In the genomic region with DNA sequence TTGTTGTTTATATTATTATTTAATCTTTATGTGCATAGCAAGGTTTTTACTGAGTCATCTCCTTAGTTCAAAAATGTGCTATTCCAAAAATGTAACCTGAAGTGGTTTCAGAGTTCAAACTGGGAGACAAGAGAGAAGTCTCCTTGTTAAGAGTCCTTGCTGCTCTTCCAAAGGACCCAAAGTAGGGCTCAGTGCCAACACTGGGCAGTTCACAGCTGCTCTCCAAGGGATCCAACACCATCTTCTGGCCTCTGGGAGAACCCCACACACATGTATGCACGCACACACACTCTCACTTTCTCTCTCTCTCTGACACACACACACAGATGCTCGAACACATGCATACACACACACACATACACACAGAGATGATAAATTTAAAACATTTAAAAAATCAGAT, we compare ENCODE assay signal across 20 mouse cellular contexts. TPM values are rescaled to one million over a fixed set of nuclear protein-coding genes. Genes with fewer than 3 reads are reported as not detected.
DNase-seq lines count a peak whose midpoint lies in the region; ATAC-seq and TF ChIP-seq lines count a peak whose summit lies in the region.
"Had no signal": no experiment of that assay in that cellular context is flagged by ENCODE, and none has a peak within 500 bp of the region (broad histone marks: within the 10 kb centered on the region; RNA-seq: fewer than 3 reads in every experiment).

No protein-coding gene starts in this region.

- H3K4me2 ChIP-seq in forebrain, postnatal 0 days (ENCODE audit: low read depth): no peak overlapping the region
- H3K4me2 ChIP-seq in forebrain, embryonic 16.5 days (ENCODE audit: low read length): no peak overlapping the region
- no peak overlapping the region for H3K4me2 ChIP-seq in hindbrain, postnatal 0 days (ENCODE audit: low read depth, low read length)
- no peak overlapping the region for H3K4me2 ChIP-seq in hindbrain, embryonic 14.5 days (replicated peaks)
- no peak overlapping the region for H3K4me2 ChIP-seq in lung, embryonic 14.5 days
- H3K4me2 ChIP-seq in CH12.LX (ENCODE audit: insufficient read depth, low read depth, poor library complexity, severe bottlenecking): no peak overlapping the region
- H3K4me2 ChIP-seq: forebrain, embryonic 15.5 days; hindbrain, embryonic 13.5 days; intestine, embryonic 15.5 days; limb, embryonic 15.5 days had no signal

- 76% methylated on average over 2 of the region's 2 CpGs for WGBS in forebrain, postnatal 0 days
- WGBS in forebrain, embryonic 16.5 days: 74% methylated on average over 2 of the region's 2 CpGs
- 80% methylated on average over 2 of the region's 2 CpGs for WGBS in hindbrain, postnatal 0 days
- WGBS in hindbrain, embryonic 14.5 days: 96% methylated on average over 2 of the region's 2 CpGs
- 72% methylated on average over 2 of the region's 2 CpGs for WGBS in lung, embryonic 14.5 days

- dilution Hi-C loops in CH12.LX (cut with MboI; ENCODE audit: extremely low pct_ligation_motif_present, extremely low pct_unique_long_range_greater_than_20kb, low sequenced_read_pairs): no loop called here

- H3K36me3 ChIP-seq in forebrain, postnatal 0 days (ENCODE audit: insufficient read depth): no peaks in the 10 kb centered on the region
- H3K36me3 ChIP-seq in forebrain, embryonic 16.5 days (ENCODE audit: control insufficient read depth, insufficient read depth): no peaks in the 10 kb centered on the region
- H3K36me3 ChIP-seq in hindbrain, postnatal 0 days (ENCODE audit: insufficient read depth, low read length): no peaks in the 10 kb centered on the region
- no peaks in the 10 kb centered on the region for H3K36me3 ChIP-seq in hindbrain, embryonic 14.5 days (replicated peaks; ENCODE audit: control insufficient read depth, insufficient read depth)
- no peaks in the 10 kb centered on the region for H3K36me3 ChIP-seq in lung, embryonic 14.5 days (ENCODE audit: insufficient read depth)
- no peaks in the 10 kb centered on the region for H3K36me3 ChIP-seq in CH12.LX (replicated peaks in 1 of 2; ENCODE audit: control insufficient read depth in 1 of 2, insufficient read depth in 1 of 2, low read length in 1 of 2)
- H3K36me3 ChIP-seq: forebrain, embryonic 15.5 days; hindbrain, embryonic 13.5 days; intestine, embryonic 15.5 days; limb, embryonic 15.5 days had no signal

- TF ChIP-seq EP300 in CH12.LX (IDR thresholded peaks at IDR 0.05; ENCODE audit: low read length): no peak

- no peak overlapping the region for H3K9ac ChIP-seq in forebrain, postnatal 0 days
- no peak overlapping the region for H3K9ac ChIP-seq in forebrain, embryonic 16.5 days (replicated peaks; ENCODE audit: low read depth, low read length)
- H3K9ac ChIP-seq in hindbrain, postnatal 0 days (replicated peaks; ENCODE audit: low read length): no peak overlapping the region
- H3K9ac ChIP-seq in hindbrain, embryonic 14.5 days: no peak overlapping the region
- H3K9ac ChIP-seq in lung, embryonic 14.5 days: no peak overlapping the region
- H3K9ac ChIP-seq in CH12.LX (ENCODE audit: insufficient read depth, low read depth): no peak overlapping the region
- H3K9ac ChIP-seq: forebrain, embryonic 15.5 days; hindbrain, embryonic 13.5 days; intestine, embryonic 15.5 days; limb, embryonic 15.5 days; liver, postnatal 0 days had no signal

- DNase-seq in forebrain, postnatal 0 days: no peak
- peak; percentile 37 for DNase-seq in hindbrain, postnatal 0 days (ENCODE audit: low spot score)
- no peak for DNase-seq in hindbrain, embryonic 14.5 days (ENCODE audit: low spot score)
- DNase-seq in lung, embryonic 14.5 days: peak; percentile 60
- no peak for DNase-seq in lung, postnatal 25 days (ENCODE audit: low spot score)
- DNase-seq in CH12.LX (ENCODE audit: extremely low read depth): no peak
- no peak for DNase-seq in thymus, adult 18-20 months
- DNase-seq: cerebellum, adult 9-10 months; layer of hippocampus, postnatal 36 days; liver, postnatal 0 days; midbrain, embryonic 14.5 days; right cerebral cortex, postnatal 14 days; spleen, adult 18-20 months had no signal

- TF ChIP-seq CTCF in forebrain, postnatal 0 days (IDR thresholded peaks at IDR 0.05; ENCODE audit: low read depth): 0 out of 2 replicates have a peak, but pooled peaks have one; percentile 8
- TF ChIP-seq CTCF in hindbrain, postnatal 0 days (IDR thresholded peaks at IDR 0.05; ENCODE audit: low read depth): peak; percentile 38
- peak; percentile 23; the same call in 1 of the 2 replicates for TF ChIP-seq CTCF in lung, embryonic 14.5 days (IDR thresholded peaks at IDR 0.05; ENCODE audit: low read depth)
- TF ChIP-seq CTCF in CH12.LX (conservative IDR thresholded peaks at IDR 0.05 in 1 of 2, IDR thresholded peaks at IDR 0.05 in 1 of 2; ENCODE audit: low read depth in 2 of 2, low read length in 2 of 2): peak in 1 of 2 experiments; percentile 45; a peak in 2 of 4 replicates

- peak; percentile 34 for TF ChIP-seq RAD21 in CH12.LX (IDR thresholded peaks at IDR 0.05; ENCODE audit: low read depth, low read length)

- H3K27ac ChIP-seq in forebrain, postnatal 0 days (ENCODE audit: low read depth, low read length): no peak overlapping the region
- H3K27ac ChIP-seq in forebrain, embryonic 16.5 days (ENCODE audit: low read length): no peak overlapping the region
- no peak overlapping the region for H3K27ac ChIP-seq in hindbrain, postnatal 0 days
- no peak overlapping the region for H3K27ac ChIP-seq in hindbrain, embryonic 14.5 days
- H3K27ac ChIP-seq in lung, embryonic 14.5 days (ENCODE audit: low read depth): no peak overlapping the region
- H3K27ac ChIP-seq in CH12.LX (ENCODE audit: insufficient read depth, low read depth): no peak overlapping the region
- H3K27ac ChIP-seq: forebrain, embryonic 15.5 days; hindbrain, embryonic 13.5 days; intestine, embryonic 15.5 days; layer of hippocampus, adult 2 months; limb, embryonic 15.5 days had no signal

- in situ Hi-C loops in CH12.LX (cut with MboI; ENCODE audit: low pct_ligation_motif_present, low pct_unique_long_range_greater_than_20kb, low sequenced_read_pairs): no loop called here

- ATAC-seq in forebrain, postnatal 0 days: no peak
- no peak for ATAC-seq in forebrain, embryonic 16.5 days
- no peak for ATAC-seq in hindbrain, postnatal 0 days
- ATAC-seq in hindbrain, embryonic 14.5 days (ENCODE audit: low FRiP score): no peak
- ATAC-seq in lung, embryonic 14.5 days (ENCODE audit: insufficient read depth): no peak
- ATAC-seq: forebrain, embryonic 15.5 days; intestine, embryonic 15.5 days; liver, postnatal 0 days had no signal

- no peaks in the 10 kb centered on the region for H3K79me2 ChIP-seq in CH12.LX (replicated peaks; ENCODE audit: control insufficient read depth, extremely low read depth, insufficient read depth, poor library complexity, severe bottlenecking)

- H3K9me3 ChIP-seq in forebrain, postnatal 0 days (ENCODE audit: low read length): no peaks in the 10 kb centered on the region
- H3K9me3 ChIP-seq in forebrain, embryonic 16.5 days (ENCODE audit: control insufficient read depth, low read length): no peaks in the 10 kb centered on the region
- H3K9me3 ChIP-seq in hindbrain, postnatal 0 days (ENCODE audit: low read length): no peaks in the 10 kb centered on the region
- H3K9me3 ChIP-seq in hindbrain, embryonic 14.5 days (ENCODE audit: control insufficient read depth, low read length): no peaks in the 10 kb centered on the region
- H3K9me3 ChIP-seq in lung, embryonic 14.5 days (ENCODE audit: low read depth, low read length): no peaks in the 10 kb centered on the region
- peaks cover 3% of the 10 kb centered on the region for H3K9me3 ChIP-seq in CH12.LX (replicated peaks; ENCODE audit: low read length)
- H3K9me3 ChIP-seq: forebrain, embryonic 15.5 days; hindbrain, embryonic 13.5 days; intestine, embryonic 15.5 days; limb, embryonic 15.5 days had no signal

- TF ChIP-seq POLR2A in CH12.LX (IDR thresholded peaks at IDR 0.05; ENCODE audit: low read depth, low read length): no peak

- H3K27me3 ChIP-seq in forebrain, postnatal 0 days (ENCODE audit: insufficient read depth, low read length): no peaks in the 10 kb centered on the region
- H3K27me3 ChIP-seq in forebrain, embryonic 16.5 days (replicated peaks; ENCODE audit: control insufficient read depth, insufficient read depth, low read length): no peaks in the 10 kb centered on the region
- no peaks in the 10 kb centered on the region for H3K27me3 ChIP-seq in hindbrain, postnatal 0 days (ENCODE audit: insufficient read depth, low read length)
- no peaks in the 10 kb centered on the region for H3K27me3 ChIP-seq in hindbrain, embryonic 14.5 days (ENCODE audit: control insufficient read depth, insufficient read depth, low read length)
- H3K27me3 ChIP-seq in lung, embryonic 14.5 days (ENCODE audit: insufficient read depth, low read length): no peaks in the 10 kb centered on the region
- no peaks in the 10 kb centered on the region for H3K27me3 ChIP-seq in CH12.LX (replicated peaks)
- H3K27me3 ChIP-seq: forebrain, embryonic 15.5 days; intestine, embryonic 15.5 days; limb, embryonic 15.5 days had no signal

- H3K4me1 ChIP-seq in forebrain, postnatal 0 days (ENCODE audit: insufficient read depth): no peaks in the 10 kb centered on the region
- H3K4me1 ChIP-seq in forebrain, embryonic 16.5 days (replicated peaks; ENCODE audit: control insufficient read depth, insufficient read depth, low read length): peaks cover 10% of the 10 kb centered on the region
- no peaks in the 10 kb centered on the region for H3K4me1 ChIP-seq in hindbrain, postnatal 0 days (ENCODE audit: insufficient read depth, low read length)
- peaks cover 5% of the 10 kb centered on the region; the same call in 1 of the 2 replicates for H3K4me1 ChIP-seq in hindbrain, embryonic 14.5 days (replicated peaks; ENCODE audit: control insufficient read depth, insufficient read depth, low read length)
- H3K4me1 ChIP-seq in lung, embryonic 14.5 days (ENCODE audit: insufficient read depth): no peaks in the 10 kb centered on the region
- peaks cover 6 to 18% of the 10 kb centered on the region in 2 experiments for H3K4me1 ChIP-seq in CH12.LX (ENCODE audit: control insufficient read depth in 1 of 2, insufficient read depth in 2 of 2)
- H3K4me1 ChIP-seq: intestine, embryonic 15.5 days had no signal

- no peak overlapping the region for H3K4me3 ChIP-seq in forebrain, postnatal 0 days (ENCODE audit: low read depth, low read length)
- no peak overlapping the region for H3K4me3 ChIP-seq in forebrain, embryonic 16.5 days (replicated peaks; ENCODE audit: low read length)
- no peak overlapping the region for H3K4me3 ChIP-seq in hindbrain, postnatal 0 days (ENCODE audit: low read length)
- no peak overlapping the region for H3K4me3 ChIP-seq in hindbrain, embryonic 14.5 days (replicated peaks; ENCODE audit: low read length)
- no peak overlapping the region for H3K4me3 ChIP-seq in lung, embryonic 14.5 days (ENCODE audit: low read depth, low read length)
- H3K4me3 ChIP-seq in CH12.LX (replicated peaks in 1 of 3; ENCODE audit: low read depth in 2 of 3, low read length in 2 of 3, poor library complexity in 1 of 3): no peak overlapping the region
- H3K4me3 ChIP-seq: forebrain, embryonic 15.5 days; hindbrain, embryonic 13.5 days; intestine, embryonic 15.5 days; layer of hippocampus, adult 2 months; limb, embryonic 15.5 days; myocyte had no signal

RNA-seq across cellular contexts. Expression of a gene that starts 11.9 kb away (rescaled TPM):
- total RNA-seq in forebrain, postnatal 0 days (2014; rRNA removed): 56.9 and 71.6 TPM in 2 replicates
- 13.1 and 19.9 TPM in 2 replicates for polyA plus RNA-seq in forebrain, postnatal 0 days (2015; fragmentation: Nextera tagmentation; extraction: Ambion mirVana)
- 28.0 and 29.7 TPM in 2 replicates for polyA plus RNA-seq in forebrain, embryonic 16.5 days (2015; fragmentation: Nextera tagmentation; extraction: Ambion mirVana)
- total RNA-seq in hindbrain, postnatal 0 days (2014; rRNA removed): 56.4 and 64.9 TPM in 2 replicates
- 18.3 and 19.7 TPM in 2 replicates for polyA plus RNA-seq in hindbrain, postnatal 0 days (2015; fragmentation: Nextera tagmentation; extraction: Ambion mirVana)
- 23.4 and 25.1 TPM in 2 replicates for polyA plus RNA-seq in hindbrain, embryonic 14.5 days (2014; fragmentation: Nextera tagmentation; extraction: Ambion mirVana)
- polyA plus RNA-seq in lung, embryonic 14.5 days (2014; fragmentation: Nextera tagmentation; extraction: Ambion mirVana): 10.9 and 11.6 TPM in 2 replicates
- total RNA-seq in CH12.LX (2012; rRNA removed): 16.7 and 17.2 TPM in 2 replicates
- 6.1 and 6.9 TPM in 2 replicates for total RNA-seq in CH12.LX (2014; rRNA removed)
- polyA plus RNA-seq in CH12.LX (2012; ENCODE audit: insufficient read length, low read depth): 12.2 and 12.8 TPM in 2 replicates

Comparison
In these comparisons a context has a peak if more than half of its experiments do, and no peak if none do; other contexts are left out.
1. DNase-seq: peak in hindbrain, postnatal 0 days (single experiment) and lung, embryonic 14.5 days (single experiment); none in forebrain, postnatal 0 days (single experiment), hindbrain, embryonic 14.5 days (single experiment), lung, postnatal 25 days (single experiment), CH12.LX (single experiment) and thymus, adult 18-20 months (0 of 2).